Mouse (Mus musculus) spleen, adult 12 weeks (tissue): ENCODE results near the gene Agtpbp1.
"Not testable (repeated sequence)": the region's sequence is repeated elsewhere in the genome, so short reads cannot be mapped to it uniquely, and the experiment has no call there.

Experiments
- DNase-seq: peaks from one replicate; pipeline ENCODE4 v3.0.0; 2022; ENCODE audit warnings: low spot score

Agtpbp1 gene

GRCm38 (mm10) chr13:59584947-59585647 is at the start of gene Agtpbp1, which contains the start of gene Naa35:
Gene Agtpbp1, minus strand, starts transcription at chr13:59585227.
Gene Naa35, plus strand, starts transcription at chr13:59585259.
- peak; percentile 99 for DNase-seq

GRCm38 (mm10) chr13:59634637-59635036 is 49.6 kb upstream of the Agtpbp1 start:
- DNase-seq: no peak

- DNase-seq: no peak
Measured at GRCm38 (mm10) chr13:59626739-59627138, 41.7 kb upstream of the Agtpbp1 start.

GRCm38 (mm10) chr13:59624903-59625302 is 39.9 kb upstream of the Agtpbp1 start:
- no peak for DNase-seq

GRCm38 (mm10) chr13:59624389-59624788 is 39.4 kb upstream of the Agtpbp1 start:
- DNase-seq: no peak

GRCm38 (mm10) chr13:59621643-59622489 is 36.8 kb upstream of the Agtpbp1 start:
- DNase-seq: no peak

GRCm38 (mm10) chr13:59618463-59618862 is 33.4 kb upstream of the Agtpbp1 start:
- no peak for DNase-seq

- DNase-seq: no peak
Measured at GRCm38 (mm10) chr13:59615554-59615953, 30.5 kb upstream of the Agtpbp1 start.

GRCm38 (mm10) chr13:59615152-59615551 is 30.1 kb upstream of the Agtpbp1 start:
- no peak for DNase-seq

- DNase-seq: no peak
Measured at GRCm38 (mm10) chr13:59613868-59614267, 28.8 kb upstream of the Agtpbp1 start.

GRCm38 (mm10) chr13:59610437-59610836 is 25.4 kb upstream of the Agtpbp1 start:
- no peak for DNase-seq

- no peak for DNase-seq
Measured at GRCm38 (mm10) chr13:59609885-59610284, 24.9 kb upstream of the Agtpbp1 start.

GRCm38 (mm10) chr13:59605221-59605922 is 20.3 kb upstream of the Agtpbp1 start:
- DNase-seq: no peak

GRCm38 (mm10) chr13:59604511-59604910 is 19.5 kb upstream of the Agtpbp1 start:
- DNase-seq: no peak

- no peak for DNase-seq
Measured at GRCm38 (mm10) chr13:59603096-59603495, 18.1 kb upstream of the Agtpbp1 start.

GRCm38 (mm10) chr13:59592630-59593029 is 7.6 kb upstream of the Agtpbp1 start:
- no peak for DNase-seq

GRCm38 (mm10) chr13:59592058-59592457 is 7.0 kb upstream of the Agtpbp1 start:
- not testable (repeated sequence) for DNase-seq

- DNase-seq: no peak
Measured at GRCm38 (mm10) chr13:59590691-59591090, 5.7 kb upstream of the Agtpbp1 start.

GRCm38 (mm10) chr13:59589672-59590071 is 4.6 kb upstream of the Agtpbp1 start:
- no peak for DNase-seq

- DNase-seq: no peak
Measured at GRCm38 (mm10) chr13:59587201-59587600, 2.2 kb upstream of the Agtpbp1 start.

- DNase-seq: no peak
Measured at GRCm38 (mm10) chr13:59585648-59586005, 600 bp upstream of the Agtpbp1 start.

GRCm38 (mm10) chr13:59584481-59584880 is 546 bp downstream of the Agtpbp1 start:
- DNase-seq: no peak

- no peak for DNase-seq
Measured at GRCm38 (mm10) chr13:59580954-59581353, 4.1 kb downstream of the Agtpbp1 start.
